Mouse (Mus musculus) stomach, postnatal 0 days (tissue): ENCODE results near the gene Cbr2.

Experiments used
- CTCF ChIP-seq: IDR thresholded peaks from 2 replicates; pipeline ENCODE4 v1.5.1; 2016; ENCODE audit warnings: antibody characterized with exemption, low read depth, mild to moderate bottlenecking, moderate library complexity
- EP300 ChIP-seq: optimal IDR thresholded peaks from 2 replicates; pipeline ENCODE3; 2016; ENCODE audit warnings: antibody characterized with exemption

GRCm38 (mm10) chr11:120707225-120707624 is 24.7 kb downstream of the Cbr2 start:
- TF ChIP-seq CTCF (no peak), EP300 (no peak)
